In genomic region chr14:74983079-74983478, GRCm38 (mm10) we compare ENCODE assay signal across 23 mouse cellular contexts.
"Had no signal": no experiment of that assay in that cellular context is flagged by ENCODE, and none has a peak within 500 bp of the region (broad histone marks: within the 10 kb centered on the region; RNA-seq: fewer than 3 reads in every experiment).

No protein-coding gene starts in this region.

- H3K9me3 ChIP-seq: heart, embryonic 12.5 days; hindbrain, embryonic 10.5 days; hindbrain, embryonic 12.5 days; intestine, embryonic 15.5 days; limb, embryonic 13.5 days; limb, embryonic 15.5 days; liver, embryonic 12.5 days had no signal

- H3K27me3 ChIP-seq: heart, embryonic 12.5 days; hindbrain, embryonic 12.5 days; intestine, embryonic 15.5 days; limb, embryonic 13.5 days; limb, embryonic 15.5 days; liver, embryonic 12.5 days had no signal

- H3K4me3 ChIP-seq: heart, adult 2 months; heart, embryonic 12.5 days; hindbrain, embryonic 10.5 days; hindbrain, embryonic 12.5 days; intestine, embryonic 15.5 days; layer of hippocampus, adult 2 months; limb, embryonic 13.5 days; limb, embryonic 15.5 days; liver, embryonic 12.5 days had no signal

- ATAC-seq: hindbrain, embryonic 16.5 days; inflammation-experienced regulatory T-cells, adult 6 months; intestine, embryonic 15.5 days; intestine, postnatal 0 days; liver, embryonic 12.5 days had no signal

- H3K27ac ChIP-seq: heart, adult 2 months; hindbrain, embryonic 10.5 days; hindbrain, embryonic 12.5 days; hindbrain, embryonic 14.5 days; intestine, embryonic 15.5 days; layer of hippocampus, adult 2 months; limb, embryonic 13.5 days; limb, embryonic 15.5 days; liver, embryonic 12.5 days had no signal

- DNase-seq: gastrocnemius, postnatal 14 days; gastrocnemius, postnatal 36 days; heart, adult 2 months; heart, postnatal 10 days; heart, postnatal 4 days; kidney, adult 18-20 months; kidney, adult 8-10 months; kidney, postnatal 10 days; kidney, postnatal 25 days; kidney, postnatal 4 days; left cerebral cortex, postnatal 4 days had no signal

- H3K36me3 ChIP-seq: heart, embryonic 12.5 days; hindbrain, embryonic 10.5 days; hindbrain, embryonic 12.5 days; intestine, embryonic 15.5 days; limb, embryonic 13.5 days; limb, embryonic 15.5 days; liver, embryonic 12.5 days had no signal

- H3K4me1 ChIP-seq: hindbrain, embryonic 10.5 days; intestine, embryonic 15.5 days; limb, embryonic 13.5 days; limb, embryonic 15.5 days had no signal
